Mouse (Mus musculus): ENCODE results near the gene Pabpc4. TPM values are rescaled to one million over a fixed set of nuclear protein-coding genes. Genes with fewer than 3 reads are reported as not detected.
A peak's percentile ranks its signal among the peaks of the same experiment; 100 is the strongest.
"Not testable (repeated sequence)": the region's sequence is repeated elsewhere in the genome, so short reads cannot be mapped to it uniquely, and the experiment has no call there.

The Pabpc4 gene
- polyA plus RNA-seq, 1 experiment from 2014 or later: 28.3 TPM

- H3K4me2 ChIP-seq; H3K36me3 ChIP-seq; H3K9me3 ChIP-seq (replicated peaks); H3K27ac ChIP-seq (replicated peaks); H3K9ac ChIP-seq (replicated peaks); H3K4me1 ChIP-seq; ATAC-seq (ENCODE audit: low FRiP score); H3K4me3 ChIP-seq (replicated peaks); H3K27me3 ChIP-seq (replicated peaks): not testable (repeated sequence)
- WGBS: 70% methylated on average over 10 of the region's 10 CpGs
Observed at GRCm38 (mm10) chr4:123335244-123335643, 73.1 kb downstream of the Pabpc4 start.

- ATAC-seq (ENCODE audit: low FRiP score): no peak
- H3K9ac ChIP-seq (replicated peaks): no peak overlapping the region
- no peak overlapping the region for H3K27ac ChIP-seq (replicated peaks)
- H3K9me3 ChIP-seq (replicated peaks): no peaks in the 10 kb centered on the region
- H3K4me3 ChIP-seq (replicated peaks): no peak overlapping the region
- no peaks in the 10 kb centered on the region for H3K4me1 ChIP-seq
- peaks cover 9% of the 10 kb centered on the region for H3K27me3 ChIP-seq (replicated peaks)
- H3K36me3 ChIP-seq: no peaks in the 10 kb centered on the region
- 77% methylated on average over 14 of the region's 14 CpGs for WGBS
- no peak overlapping the region for H3K4me2 ChIP-seq
Observed at GRCm38 (mm10) chr4:123335796-123336585, 73.8 kb downstream of the Pabpc4 start.

- H3K9ac ChIP-seq (replicated peaks): no peak overlapping the region
- H3K9me3 ChIP-seq (replicated peaks): no peaks in the 10 kb centered on the region
- no peak for ATAC-seq (ENCODE audit: low FRiP score)
- 70% methylated on average over 4 of the region's 4 CpGs for WGBS
- H3K27me3 ChIP-seq (replicated peaks): peaks cover 26% of the 10 kb centered on the region
- H3K4me3 ChIP-seq (replicated peaks): no peak overlapping the region
- no peak overlapping the region for H3K4me2 ChIP-seq
- H3K27ac ChIP-seq (replicated peaks): no peak overlapping the region
- H3K4me1 ChIP-seq: peaks cover 7% of the 10 kb centered on the region
- no peaks in the 10 kb centered on the region for H3K36me3 ChIP-seq
Observed at GRCm38 (mm10) chr4:123337693-123338092, 75.5 kb downstream of the Pabpc4 start.

- Histone ChIP-seq H3K9ac (replicated peaks) (no peak overlapping the region), H3K9me3 (replicated peaks) (no peaks in the 10 kb centered on the region), H3K4me3 (replicated peaks) (no peak overlapping the region), H3K27me3 (replicated peaks) (peaks cover 50% of the 10 kb centered on the region), H3K27ac (replicated peaks) (no peak overlapping the region), H3K4me1 (peaks cover 15% of the 10 kb centered on the region), H3K4me2 (no peak overlapping the region), H3K36me3 (no peaks in the 10 kb centered on the region)
- whole genome bisulfite sequencing: 70% methylated on average over 5 of the region's 5 CpGs
- no peak for ATAC-seq (ENCODE audit: low FRiP score)
Observed at GRCm38 (mm10) chr4:123340232-123340631, 78.1 kb downstream of the Pabpc4 start.

- Histone ChIP-seq H3K36me3 (0 out of 2 replicates have a peak, but pooled peaks cover 3% of the 10 kb centered on the region), H3K4me1 (peaks cover 15% of the 10 kb centered on the region), H3K4me2 (peak overlapping the region; percentile 87), H3K27ac (replicated peaks) (no peak overlapping the region), H3K27me3 (replicated peaks) (peaks cover 50% of the 10 kb centered on the region), H3K9ac (replicated peaks) (0 out of 2 replicates have a peak overlapping the region, but pooled peaks have one; percentile 17), H3K9me3 (replicated peaks) (no peaks in the 10 kb centered on the region), H3K4me3 (replicated peaks) (peak overlapping the region; percentile 47)
- WGBS: 2% methylated on average over 42 of the region's 43 CpGs
- peak; percentile 51 for ATAC-seq (ENCODE audit: low FRiP score)
Observed at GRCm38 (mm10) chr4:123342091-123342641, 80.0 kb downstream of the Pabpc4 start.

- no peaks in the 10 kb centered on the region for H3K9me3 ChIP-seq (replicated peaks)
- no peak within 1 kb of the TSS for H3K27ac ChIP-seq (replicated peaks)
- H3K4me3 ChIP-seq (replicated peaks): peak within 1 kb of the TSS; percentile 47
- under 1% methylated on average over 65 of the region's 65 CpGs for WGBS
- peaks cover 50% of the 10 kb centered on the region for H3K27me3 ChIP-seq (replicated peaks)
- H3K36me3 ChIP-seq: peaks cover 3% of the 10 kb centered on the region; the same call in 1 of the 2 replicates
- H3K4me2 ChIP-seq: peak within 1 kb of the TSS; percentile 87
- H3K4me1 ChIP-seq: peaks cover 15% of the 10 kb centered on the region
- H3K9ac ChIP-seq (replicated peaks): 0 out of 2 replicates have a peak within 1 kb of the TSS, but pooled peaks have one; percentile 17
- ATAC-seq (ENCODE audit: low FRiP score): peak; percentile 84
Observed at GRCm38 (mm10) chr4:123342642-123343470, 80.7 kb downstream of the Pabpc4 start, which contains the start of gene Bmp8a. Gene Bmp8a, minus strand, starts transcription at chr4:123343252.

- no peak overlapping the region for H3K27ac ChIP-seq (replicated peaks)
- no peak overlapping the region for H3K9ac ChIP-seq (replicated peaks)
- WGBS: 3% methylated on average over 6 of the region's 6 CpGs
Observed at GRCm38 (mm10) chr4:123343471-123343789, 81.3 kb downstream of the Pabpc4 start.

More at GRCm38 (mm10) chr4:123343471-123343789, 81.3 kb downstream of the Pabpc4 start:
- H3K36me3 ChIP-seq: peaks cover 8% of the 10 kb centered on the region
- H3K27me3 ChIP-seq (replicated peaks): peaks cover 50% of the 10 kb centered on the region
- no peaks in the 10 kb centered on the region for H3K9me3 ChIP-seq (replicated peaks)
- peak overlapping the region; percentile 47 for H3K4me3 ChIP-seq (replicated peaks)
- H3K4me2 ChIP-seq: peak overlapping the region; percentile 87
- peak; percentile 2; the same call in 1 of the 2 replicates for ATAC-seq (ENCODE audit: low FRiP score)
- peaks cover 15% of the 10 kb centered on the region for H3K4me1 ChIP-seq

Other genes starting within 250 kb of the Pabpc4 start
- gene Trit1, start 245.8 kb upstream of the Pabpc4 start, polyA plus RNA-seq (2015; fragmentation: Nextera tagmentation; extraction: Ambion mirVana): 21.0 and 21.9 TPM in 2 replicates
- gene Bmp8b, start 157.2 kb upstream of the Pabpc4 start, polyA plus RNA-seq (2015; fragmentation: Nextera tagmentation; extraction: Ambion mirVana): 0.38 and 0.43 TPM in 2 replicates
- gene Oxct2b, start 146.1 kb upstream of the Pabpc4 start, polyA plus RNA-seq (2015; fragmentation: Nextera tagmentation; extraction: Ambion mirVana): 0.68 and 0.77 TPM in 2 replicates
- 50.4 and 66.1 TPM in 2 replicates for gene Ppie, start 122.4 kb upstream of the Pabpc4 start, polyA plus RNA-seq (2015; fragmentation: Nextera tagmentation; extraction: Ambion mirVana)
- 33.2 and 34.4 TPM in 2 replicates for gene Hpcal4, start 79.1 kb upstream of the Pabpc4 start, polyA plus RNA-seq (2015; fragmentation: Nextera tagmentation; extraction: Ambion mirVana)
- gene Nt5c1a, start 60.8 kb upstream of the Pabpc4 start, polyA plus RNA-seq (2015; fragmentation: Nextera tagmentation; extraction: Ambion mirVana): 0.17 TPM in 1 of 2 replicates, not detected in the other
- gene Heyl, start 28.8 kb upstream of the Pabpc4 start, polyA plus RNA-seq (2015; fragmentation: Nextera tagmentation; extraction: Ambion mirVana): 5.6 and 9.6 TPM in 2 replicates
- 0.14 TPM in 1 of 2 replicates, not detected in the other for gene Oxct2a, start 61.3 kb downstream of the Pabpc4 start, polyA plus RNA-seq (2015; fragmentation: Nextera tagmentation; extraction: Ambion mirVana)
- 0.20 and 0.43 TPM in 2 replicates for gene Bmp8a, start 80.9 kb downstream of the Pabpc4 start, polyA plus RNA-seq (2015; fragmentation: Nextera tagmentation; extraction: Ambion mirVana)

All from neural tube, embryonic 15.5 days (tissue).